Mouse (Mus musculus) limb, embryonic 14.5 days (tissue): ENCODE results near the gene Smim15. TPM values are rescaled to one million over a fixed set of nuclear protein-coding genes. Genes with fewer than 3 reads are reported as not detected.

Source experiments
- ATAC-seq: fragments of 200-750 bp; cut with Nextera tagmentation; 2 replicates; pipeline ENCODE4 v1.8.0; 2017; ENCODE audit warnings: low read depth, moderate number of reproducible peaks, moderate TSS enrichment; ENCODE audit not compliant: low FRiP score
- DNase-seq: peaks from one replicate; pipeline ENCODE4 v3.0.0-alpha.2; 2015; ENCODE audit warnings: low spot score
- H3K27ac ChIP-seq: fragments of 300-500 bp; sonication (generic); replicated peaks from 2 replicates; pipeline ENCODE4 v1.5.1; 2014; ENCODE audit warnings: low read depth, mild to moderate bottlenecking, low read length, moderate library complexity, mixed read lengths
- H3K27me3 ChIP-seq: fragments of 300-500 bp; sonication (generic); 2 replicates; pipeline ENCODE4 v1.6.1; 2014; ENCODE audit warnings: low read length, mixed read lengths; ENCODE audit not compliant: control insufficient read depth, insufficient read depth
- H3K36me3 ChIP-seq: fragments of 300-500 bp; sonication (generic); 2 replicates; pipeline ENCODE4 v1.6.1; 2014; ENCODE audit warnings: mild to moderate bottlenecking, low read length, moderate library complexity, mixed read lengths; ENCODE audit not compliant: control insufficient read depth, insufficient read depth
- H3K4me1 ChIP-seq: fragments of 300-500 bp; sonication (generic); 2 replicates; pipeline ENCODE4 v1.6.1; 2014; ENCODE audit warnings: antibody characterized with exemption, low read length, mixed read lengths; ENCODE audit not compliant: control insufficient read depth, insufficient read depth
- H3K4me2 ChIP-seq: fragments of 300-500 bp; sonication (generic); replicated peaks from 2 replicates; pipeline ENCODE4 v1.6.1; 2014; ENCODE audit warnings: low read depth, mild to moderate bottlenecking, low read length, moderate library complexity; ENCODE audit not compliant: severe bottlenecking
- H3K4me3 ChIP-seq: fragments of 300-500 bp; sonication (generic); replicated peaks from 2 replicates; pipeline ENCODE4 v1.5.1; 2014; ENCODE audit warnings: low read length
- H3K9ac ChIP-seq: fragments of 300-500 bp; sonication (generic); 2 replicates; pipeline ENCODE4 v1.6.1; 2014; ENCODE audit warnings: mild to moderate bottlenecking, low read depth, low read length, moderate library complexity; ENCODE audit not compliant: severe bottlenecking
- H3K9me3 ChIP-seq: fragments of 300-500 bp; sonication (generic); 2 replicates; pipeline ENCODE4 v1.6.1; 2016; ENCODE audit warnings: low read length; ENCODE audit not compliant: control insufficient read depth
- POLR2A ChIP-seq: fragments of 200-500 bp; IDR thresholded peaks from 2 replicates; pipeline ENCODE4 v1.8.0; 2012; ENCODE audit warnings: inconsistent platforms, mild to moderate bottlenecking, moderate library complexity, borderline replicate concordance; ENCODE audit not compliant: insufficient read depth, insufficient read length; ENCODE audit errors: extremely low read depth
- WGBS: fragments of 180-500 bp; shearing (Covaris S2); extraction: QIAGEN DNeasy Blood & Tissue Kit; methylation state at CpG from one replicate; pipeline ENCODE4 v1.1.7; 2014; 5-methylcytosine and 5-hydroxymethylcytosine counted together
- polyA plus RNA-seq, 2 experiments: library from polyadenylated mRNA; depleted of rRNA in 1 of 2; stranded (reverse) in 1 of 2; unstranded in 1 of 2; fragments of >200 nt; fragmentation: Nextera tagmentation in 1 of 2; extraction: Ambion mirVana in 1 of 2; gene quantifications; 2 replicates each; pipeline versions ENCODE4 v1.2.1 to v1.2.3; 2012 to 2014

The Smim15 gene
- polyA plus RNA-seq, 2 experiments, result 48.1 to 50.3 TPM

DNA sequence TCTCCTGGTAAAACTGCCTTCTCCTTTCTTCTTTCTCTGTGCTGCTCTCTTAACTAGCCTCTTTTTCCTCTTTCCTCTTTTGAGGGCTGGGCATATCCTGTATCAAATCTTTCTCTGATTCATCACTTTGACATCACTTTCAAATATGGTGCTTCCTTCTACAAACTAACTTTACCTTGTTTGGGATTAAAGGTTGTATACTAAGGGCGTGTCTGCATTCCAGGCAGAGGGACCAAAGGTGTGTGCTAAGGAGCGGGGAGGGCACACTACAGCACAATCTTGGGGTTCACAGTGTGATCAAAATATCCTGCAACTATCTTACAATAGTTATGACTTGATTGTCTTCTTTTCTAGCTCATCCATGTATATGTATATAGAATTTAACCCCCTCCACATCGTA is 1.8 kb downstream of the Smim15 start:
- no peak for TF ChIP-seq POLR2A
- Histone ChIP-seq H3K36me3 (peaks cover 9% of the 10 kb centered on the region; the same call in 1 of the 2 replicates), H3K4me3 (no peak overlapping the region), H3K4me1 (peaks cover 19% of the 10 kb centered on the region; the same call in 1 of the 2 replicates), H3K27me3 (no peaks in the 10 kb centered on the region), H3K27ac (no peak overlapping the region), H3K9ac (no peak overlapping the region), H3K4me2 (no peak overlapping the region), H3K9me3 (no peaks in the 10 kb centered on the region)
- 92% methylated on average over 3 of the region's 3 CpGs for WGBS
- DNase-seq (no peak), ATAC-seq (no peak)

DNA sequence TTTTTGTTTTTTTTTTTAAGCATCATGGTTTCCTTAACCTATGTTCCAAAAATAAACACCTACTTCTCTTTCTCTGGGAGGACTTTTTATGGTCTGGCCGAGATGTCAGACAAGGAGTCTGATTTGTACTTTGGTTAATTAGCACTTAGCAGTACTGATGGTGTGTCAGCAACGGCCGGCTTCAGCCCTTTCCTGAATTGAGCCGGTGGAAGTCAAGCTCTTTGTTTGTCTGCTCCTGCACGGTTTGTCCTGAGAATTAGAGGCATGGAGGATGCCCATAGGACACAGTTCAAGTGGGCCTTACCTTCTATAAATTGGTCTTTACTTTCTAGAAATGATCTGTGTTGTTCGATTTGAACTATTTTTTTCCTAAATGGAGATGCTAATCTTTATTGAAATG is 2.6 kb downstream of the Smim15 start:
- Histone ChIP-seq H3K4me3 (no peak overlapping the region), H3K4me1 (peaks cover 19% of the 10 kb centered on the region; the same call in 1 of the 2 replicates), H3K27ac (no peak overlapping the region), H3K9ac (no peak overlapping the region), H3K4me2 (no peak overlapping the region), H3K36me3 (peaks cover 9% of the 10 kb centered on the region; the same call in 1 of the 2 replicates), H3K27me3 (no peaks in the 10 kb centered on the region), H3K9me3 (no peaks in the 10 kb centered on the region)
- ATAC-seq (no peak), DNase-seq (no peak)
- no peak for TF ChIP-seq POLR2A
- 70% methylated on average over 6 of the region's 6 CpGs for WGBS

DNA sequence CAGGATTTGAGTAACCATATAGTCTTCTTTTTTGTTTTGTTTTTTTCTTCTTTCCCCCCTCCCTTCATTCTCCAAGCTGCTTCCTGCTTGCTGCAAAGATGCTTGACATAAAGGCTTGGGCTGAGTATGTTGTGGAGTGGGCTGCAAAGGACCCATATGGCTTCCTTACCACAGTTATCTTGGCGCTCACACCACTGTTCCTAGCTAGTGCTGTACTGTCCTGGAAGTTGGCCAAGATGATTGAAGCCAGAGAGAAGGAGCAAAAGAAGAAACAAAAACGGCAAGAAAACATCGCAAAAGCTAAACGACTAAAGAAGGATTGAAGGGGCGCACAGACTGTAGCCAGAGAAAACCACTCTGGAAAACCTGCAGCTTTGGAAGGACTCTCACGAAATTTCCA is 3.1 kb downstream of the Smim15 start:
- peaks cover 14% of the 10 kb centered on the region; the same call in 1 of the 2 replicates for H3K4me1 ChIP-seq
- H3K9ac ChIP-seq, result no peak overlapping the region
- WGBS, result 89% methylated on average over 6 of the region's 6 CpGs
- TF ChIP-seq POLR2A, result no peak
- H3K27me3 ChIP-seq, result no peaks in the 10 kb centered on the region
- no peaks in the 10 kb centered on the region for H3K9me3 ChIP-seq
- peaks cover 9% of the 10 kb centered on the region; the same call in 1 of the 2 replicates for H3K36me3 ChIP-seq
- H3K27ac ChIP-seq, result no peak overlapping the region
- H3K4me2 ChIP-seq, result no peak overlapping the region
- no peak overlapping the region for H3K4me3 ChIP-seq
- ATAC-seq, result no peak
- no peak for DNase-seq

DNA sequence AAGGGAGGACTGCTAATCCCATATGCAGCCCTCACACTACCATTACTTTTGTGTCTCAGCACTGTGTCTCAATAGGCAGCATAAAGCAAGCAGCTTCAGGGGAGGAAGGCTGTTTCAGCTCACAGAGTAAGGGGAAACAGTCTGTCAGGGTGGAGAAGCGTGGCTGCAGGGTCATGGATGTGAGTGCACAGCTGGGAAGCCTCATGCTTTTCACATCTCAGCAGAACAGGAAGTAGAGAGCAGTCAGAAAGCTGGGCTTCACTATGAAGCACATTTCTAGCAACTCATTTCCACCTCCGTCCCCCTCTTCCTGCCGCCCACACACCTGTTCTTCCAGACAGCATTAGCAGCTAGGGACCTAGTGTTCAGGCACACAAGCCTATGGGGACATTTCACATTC is 12.7 kb downstream of the Smim15 start:
- Histone ChIP-seq H3K27me3 (no peaks in the 10 kb centered on the region), H3K4me2 (no peak overlapping the region), H3K9me3 (no peaks in the 10 kb centered on the region), H3K9ac (no peak overlapping the region), H3K36me3 (no peaks in the 10 kb centered on the region), H3K4me1 (no peaks in the 10 kb centered on the region), H3K4me3 (no peak overlapping the region), H3K27ac (no peak overlapping the region)
- TF ChIP-seq POLR2A, result no peak
- ATAC-seq (no peak), DNase-seq (no peak)
- 50% methylated on average over 3 of the region's 3 CpGs for WGBS

DNA sequence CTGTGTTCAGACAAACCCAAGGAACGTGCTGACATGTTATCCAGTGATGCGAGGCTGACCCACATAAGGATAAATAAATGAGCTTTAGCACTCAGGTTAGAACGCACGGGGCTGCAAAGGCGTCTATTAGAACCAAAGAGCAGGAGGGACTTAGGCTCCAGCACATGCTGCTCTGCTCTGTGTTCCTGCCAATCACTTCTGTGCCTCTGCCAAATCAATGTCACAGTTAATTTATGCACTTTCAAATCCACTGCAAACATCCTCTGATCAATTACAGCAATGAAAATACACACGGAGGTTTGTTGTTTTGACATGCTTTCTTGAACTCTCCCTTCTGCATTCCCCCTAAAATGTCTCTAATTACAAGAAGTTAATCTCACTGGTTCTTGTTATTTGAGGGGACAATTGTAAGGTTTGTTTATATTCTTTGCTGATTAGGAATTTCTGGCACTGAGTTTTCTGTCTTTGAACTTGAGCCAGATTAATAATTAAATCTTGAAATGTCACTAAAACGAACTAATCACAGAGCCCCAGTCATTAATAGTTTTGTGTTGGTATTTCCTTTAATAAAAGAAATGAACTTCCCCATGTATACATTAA is 16.1 kb downstream of the Smim15 start:
- no peak for DNase-seq
- no peak overlapping the region for H3K4me3 ChIP-seq
- no peak for TF ChIP-seq POLR2A
- ATAC-seq, result no peak
- H3K9me3 ChIP-seq, result no peaks in the 10 kb centered on the region
- 61% methylated on average over 7 of the region's 7 CpGs for WGBS
- H3K9ac ChIP-seq, result no peak overlapping the region
- no peaks in the 10 kb centered on the region for H3K36me3 ChIP-seq
- H3K4me1 ChIP-seq, result no peaks in the 10 kb centered on the region
- no peaks in the 10 kb centered on the region for H3K27me3 ChIP-seq
- H3K27ac ChIP-seq, result no peak overlapping the region
- no peak overlapping the region for H3K4me2 ChIP-seq

DNA sequence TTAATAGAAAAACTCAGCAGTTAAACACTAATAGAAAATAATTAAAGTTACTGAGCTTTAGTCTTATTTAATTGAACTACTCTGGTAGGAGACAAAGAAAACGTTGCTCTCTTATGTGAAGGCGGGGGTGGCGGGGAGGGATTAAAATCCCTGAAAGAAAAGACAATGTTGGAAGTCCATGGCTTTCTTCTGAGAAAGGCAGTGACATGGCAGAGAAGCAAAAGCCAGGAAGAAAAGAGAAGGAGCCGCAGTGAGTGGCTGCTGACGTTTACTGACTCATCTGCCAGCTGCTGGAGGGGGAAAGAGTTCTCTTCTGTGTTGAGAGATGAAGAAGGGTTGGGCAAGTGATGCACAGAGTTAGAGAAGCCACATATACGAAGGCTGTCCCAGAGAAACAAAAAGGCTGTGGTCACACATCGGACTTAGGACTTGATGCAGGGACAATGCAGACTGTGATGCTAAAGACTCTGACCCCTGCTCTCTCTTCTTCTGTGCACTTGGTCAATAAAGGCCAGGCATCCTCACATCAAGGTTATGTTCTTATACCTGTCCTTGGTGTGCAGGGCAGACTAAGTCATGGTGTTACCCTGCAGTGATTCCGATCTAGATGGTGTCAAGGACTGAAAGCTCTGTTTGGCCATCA is 16.8 kb downstream of the Smim15 start:
- Histone ChIP-seq H3K4me1 (no peaks in the 10 kb centered on the region), H3K9ac (no peak overlapping the region), H3K4me3 (no peak overlapping the region), H3K4me2 (no peak overlapping the region), H3K36me3 (no peaks in the 10 kb centered on the region), H3K9me3 (no peaks in the 10 kb centered on the region), H3K27me3 (no peaks in the 10 kb centered on the region), H3K27ac (no peak overlapping the region)
- no peak for DNase-seq
- WGBS, result 69% methylated on average over 8 of the region's 8 CpGs
- no peak for TF ChIP-seq POLR2A
- ATAC-seq, result no peak
